Mouse (Mus musculus) hindbrain, postnatal 0 days (tissue): Measurements from ENCODE around the gene Usp45. TPM values are rescaled to one million over a fixed set of nuclear protein-coding genes. Genes with fewer than 3 reads are reported as not detected.
"Not testable (repeated sequence)": the region's sequence is repeated elsewhere in the genome, so short reads cannot be mapped to it uniquely, and the experiment has no call there.

Experiments
- ATAC-seq: fragments of 200-750 bp; cut with Nextera tagmentation; 2 replicates; pipeline ENCODE4 v1.8.0; 2017; ENCODE audit warnings: mild to moderate bottlenecking, moderate TSS enrichment, moderate library complexity
- DNase-seq: peaks from one replicate; pipeline ENCODE4 v3.0.0-alpha.2; 2015; ENCODE audit warnings: low spot score
- H3K27ac ChIP-seq: fragments of 300-500 bp; sonication (generic); 2 replicates; pipeline ENCODE4 v1.5.1; 2014; ENCODE audit warnings: mild to moderate bottlenecking
- H3K27me3 ChIP-seq: fragments of 300-500 bp; sonication (generic); 2 replicates; pipeline ENCODE4 v1.6.1; 2014; ENCODE audit warnings: low read length, mixed read lengths; ENCODE audit not compliant: insufficient read depth
- H3K36me3 ChIP-seq: fragments of 300-500 bp; sonication (generic); 2 replicates; pipeline ENCODE4 v1.6.1; 2014; ENCODE audit warnings: low read length, mixed read lengths; ENCODE audit not compliant: insufficient read depth
- H3K4me1 ChIP-seq: fragments of 300-500 bp; sonication (generic); 2 replicates; pipeline ENCODE4 v1.6.1; 2014; ENCODE audit warnings: antibody characterized with exemption, low read length, mixed read lengths; ENCODE audit not compliant: insufficient read depth
- H3K4me2 ChIP-seq: fragments of 300-500 bp; sonication (generic); 2 replicates; pipeline ENCODE4 v1.6.1; 2014; ENCODE audit warnings: low read depth, mild to moderate bottlenecking, low read length, moderate library complexity, mixed read lengths
- H3K4me3 ChIP-seq: fragments of 300-500 bp; sonication (generic); 2 replicates; pipeline ENCODE4 v1.5.1; 2014; ENCODE audit warnings: low read length
- H3K9ac ChIP-seq: fragments of 300-500 bp; sonication (generic); replicated peaks from 2 replicates; pipeline ENCODE4 v1.6.1; 2014; ENCODE audit warnings: mild to moderate bottlenecking, low read length, moderate library complexity, mixed read lengths
- H3K9me3 ChIP-seq: fragments of 300-500 bp; sonication (generic); 2 replicates; pipeline ENCODE4 v1.6.1; 2016; ENCODE audit warnings: low read length, mixed read lengths
- CTCF ChIP-seq: IDR thresholded peaks from 2 replicates; pipeline ENCODE4 v1.5.1; 2016; ENCODE audit warnings: antibody characterized with exemption, control low read depth, low read depth
- WGBS: fragments of 180-500 bp; shearing (Covaris S2); extraction: QIAGEN DNeasy Blood & Tissue Kit; methylation state at CpG from one replicate; pipeline ENCODE4 v1.1.7; 2014; 5-methylcytosine and 5-hydroxymethylcytosine counted together
- polyA plus RNA-seq: library from polyadenylated mRNA; unstranded; fragments of >200 nt; fragmentation: Nextera tagmentation; extraction: Ambion mirVana; gene quantifications from 2 replicates; pipeline ENCODE4 v1.2.1, GENCODE M21; 2015
- total RNA-seq: library from RNA; depleted of rRNA; stranded (reverse); fragments of >200 nt; gene quantifications from 2 replicates; pipeline ENCODE4 v1.2.3, GENCODE M21; 2014; rRNA removed

Gene Usp45
- 8.3 and 8.5 TPM in 2 replicates for total RNA-seq
- polyA plus RNA-seq, result 4.2 and 4.9 TPM in 2 replicates

DNA sequence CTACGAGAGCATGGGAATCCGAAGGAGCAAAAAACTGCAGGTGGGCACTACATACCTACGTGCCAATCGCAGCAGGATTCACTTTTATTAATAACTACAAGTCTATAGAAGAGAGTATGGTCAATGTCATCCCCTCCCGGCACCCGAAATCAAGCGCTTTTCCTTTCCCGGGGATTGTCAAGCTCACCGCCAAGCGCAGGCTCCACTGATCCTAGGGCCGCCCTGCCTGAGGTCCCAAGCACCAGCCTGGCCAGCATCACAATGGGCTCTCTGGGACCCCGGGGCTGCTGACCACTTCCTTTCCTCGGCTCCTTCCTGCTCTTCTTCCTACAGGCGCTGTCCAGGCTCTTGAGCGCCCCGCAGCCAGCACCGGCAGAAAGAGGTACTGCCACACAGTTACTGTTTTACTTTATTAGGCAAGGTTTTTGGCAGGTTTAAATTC, at the start of gene Usp45, which contains the start of gene Tstd3:
Usp45 (plus strand) TSS at position 294 of the 442 bp plus-strand sequence.
Tstd3 (minus strand) TSS at position 350 of the 442 bp plus-strand sequence.
- ATAC-seq, result peak; percentile 98

GRCm38 (mm10) chr4:21722752-21723334, 44.1 kb upstream of the Usp45 start:
- no peak for DNase-seq

More for the DNA sequence above, at the start of gene Usp45, which contains the start of gene Tstd3:
- peak within 1 kb of the TSS; percentile 68 for H3K9ac ChIP-seq
- no peaks in the 10 kb centered on the region for H3K9me3 ChIP-seq
- peak; percentile 92 for TF ChIP-seq CTCF
- DNase-seq, result peak; percentile 91
- peak within 1 kb of the TSS; percentile 83 for H3K27ac ChIP-seq
- peak within 1 kb of the TSS; percentile 63 for H3K4me2 ChIP-seq
- H3K4me3 ChIP-seq, result peak within 1 kb of the TSS; percentile 69
- no peaks in the 10 kb centered on the region for H3K27me3 ChIP-seq
- WGBS, result under 1% methylated on average over 17 of the region's 17 CpGs
- no peaks in the 10 kb centered on the region for H3K4me1 ChIP-seq
- H3K36me3 ChIP-seq, result no peaks in the 10 kb centered on the region

DNA sequence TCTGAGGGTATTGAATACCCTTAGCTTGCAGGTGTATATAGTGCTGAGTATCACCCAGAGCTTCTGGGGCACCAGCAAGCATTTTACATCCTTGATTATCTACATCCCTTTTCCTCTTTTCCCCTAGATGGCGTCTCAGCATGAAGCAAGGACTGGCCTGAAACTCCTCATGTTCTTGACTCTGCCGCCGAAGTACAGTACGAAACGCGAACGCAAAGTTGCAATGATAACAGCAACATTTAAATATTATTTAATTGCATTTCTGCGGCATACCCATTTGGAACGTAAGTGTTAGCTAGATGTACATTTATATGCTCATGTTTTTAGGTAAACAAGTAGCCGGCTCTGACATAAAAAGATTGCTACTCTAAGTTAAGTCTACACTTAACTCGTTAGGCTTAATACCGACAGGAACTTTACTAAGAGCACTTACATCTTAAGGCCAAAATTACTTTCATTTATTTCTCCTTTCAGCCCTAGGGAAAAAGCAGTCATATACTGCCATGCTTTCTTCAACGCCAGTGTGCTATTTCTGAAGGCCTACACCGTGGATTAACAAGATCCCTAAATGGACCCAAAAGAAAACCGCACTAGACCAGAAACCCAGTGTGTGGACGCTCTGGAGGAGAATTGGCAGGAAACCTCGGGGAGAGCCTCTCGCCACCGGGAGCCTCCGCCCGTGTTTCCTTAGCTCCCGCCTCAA, 39.9 kb upstream of the Usp45 start:
- Histone ChIP-seq H3K27me3 (no peaks in the 10 kb centered on the region), H3K9me3 (no peaks in the 10 kb centered on the region), H3K4me3 (peak overlapping the region; percentile 87), H3K9ac (peak overlapping the region; percentile 80), H3K4me1 (peaks cover 5% of the 10 kb centered on the region; the same call in 1 of the 2 replicates), H3K4me2 (peak overlapping the region; percentile 72), H3K36me3 (no peaks in the 10 kb centered on the region), H3K27ac (peak overlapping the region; percentile 92)
- DNase-seq (peak; percentile 81), ATAC-seq (peak; percentile 41; the same call in 1 of the 2 replicates)
- peak; percentile 77 for TF ChIP-seq CTCF
- under 1% methylated on average over 22 of the region's 22 CpGs for WGBS

More at GRCm38 (mm10) chr4:21722752-21723334, 44.1 kb upstream of the Usp45 start:
- no peaks in the 10 kb centered on the region for H3K27me3 ChIP-seq
- no peak overlapping the region for H3K4me3 ChIP-seq
- ATAC-seq, result no peak
- no peaks in the 10 kb centered on the region for H3K36me3 ChIP-seq
- H3K4me1 ChIP-seq, result no peaks in the 10 kb centered on the region
- no peak overlapping the region for H3K9ac ChIP-seq
- no peak overlapping the region for H3K4me2 ChIP-seq
- H3K27ac ChIP-seq, result no peak overlapping the region
- no peak for TF ChIP-seq CTCF
- H3K9me3 ChIP-seq, result no peaks in the 10 kb centered on the region
- 31% methylated on average over 7 of the region's 7 CpGs for WGBS

GRCm38 (mm10) chr4:21727615-21728165, 39.3 kb upstream of the Usp45 start, which contains the start of gene Ccnc:
TSS of gene Ccnc (plus strand) at chr4:21727701.
- peaks cover 5% of the 10 kb centered on the region; the same call in 1 of the 2 replicates for H3K4me1 ChIP-seq
- H3K4me3 ChIP-seq, result peak within 1 kb of the TSS; percentile 87
- WGBS, result under 1% methylated on average over 37 of the region's 37 CpGs
- DNase-seq (peak; percentile 96), ATAC-seq (peak; percentile 99)
- no peaks in the 10 kb centered on the region for H3K27me3 ChIP-seq
- peak within 1 kb of the TSS; percentile 72 for H3K4me2 ChIP-seq
- peak within 1 kb of the TSS; percentile 80 for H3K9ac ChIP-seq
- no peaks in the 10 kb centered on the region for H3K9me3 ChIP-seq
- no peaks in the 10 kb centered on the region for H3K36me3 ChIP-seq
- TF ChIP-seq CTCF, result no peak
- peak within 1 kb of the TSS; percentile 92 for H3K27ac ChIP-seq

DNA sequence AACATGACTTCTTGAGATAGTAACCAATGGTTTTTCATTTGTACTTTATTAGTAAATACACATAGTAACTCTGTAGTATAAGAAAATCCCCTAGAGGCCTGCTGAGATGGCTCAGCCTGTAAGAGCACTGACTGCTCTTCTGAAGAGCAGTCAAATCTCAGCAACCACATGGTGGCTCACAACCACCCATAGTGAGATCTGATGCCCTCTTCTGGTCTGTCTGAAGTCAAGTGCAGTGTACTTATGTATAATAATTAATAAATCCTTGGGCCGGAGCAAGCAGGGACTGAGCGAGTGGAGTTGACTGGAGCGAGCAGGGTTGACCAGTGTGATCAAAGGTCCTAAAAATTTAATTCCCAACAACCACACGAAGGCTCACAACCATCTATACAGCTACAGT, 27.8 kb upstream of the Usp45 start:
- 84% methylated on average over 4 of the region's 4 CpGs for WGBS
- Histone ChIP-seq H3K36me3 (peaks cover 10% of the 10 kb centered on the region; the same call in 1 of the 2 replicates), H3K9me3 (no peaks in the 10 kb centered on the region), H3K27me3 (no peaks in the 10 kb centered on the region), H3K4me3 (no peak overlapping the region), H3K4me1 (no peaks in the 10 kb centered on the region), H3K4me2 (no peak overlapping the region), H3K27ac (no peak overlapping the region), H3K9ac (no peak overlapping the region)
- ATAC-seq (no peak), DNase-seq (no peak)
- peak; percentile 45 for TF ChIP-seq CTCF

DNA sequence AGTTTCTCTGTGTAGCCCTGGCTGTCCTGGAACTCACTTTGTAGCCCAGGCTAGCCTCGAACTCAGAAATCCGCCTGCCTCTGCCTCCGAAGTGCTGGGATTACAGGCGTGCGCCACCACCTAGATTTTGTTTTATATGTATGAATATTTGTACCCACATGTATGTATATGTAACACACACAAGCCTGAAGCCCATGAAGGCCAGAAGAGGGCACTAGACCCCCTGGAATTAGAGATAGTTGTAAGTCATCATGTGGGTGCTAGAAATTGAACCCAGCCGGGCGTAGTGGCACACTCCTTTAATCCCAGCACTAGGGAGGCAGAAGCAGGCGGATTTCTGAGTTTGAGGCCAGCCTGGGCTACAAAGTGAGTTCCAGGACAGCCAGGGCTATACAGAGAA, 22.8 kb upstream of the Usp45 start:
- WGBS, result 97% methylated on average over 8 of the region's 8 CpGs
- H3K27me3 ChIP-seq, H3K9me3 ChIP-seq, ATAC-seq, H3K27ac ChIP-seq, H3K36me3 ChIP-seq, H3K9ac ChIP-seq, H3K4me3 ChIP-seq, H3K4me1 ChIP-seq, DNase-seq, H3K4me2 ChIP-seq: not testable (repeated sequence)
